Mouse (Mus musculus): ENCODE data around the gene Nop53.
A peak's percentile ranks its signal among the peaks of the same experiment; 100 is the strongest.
"Not testable (repeated sequence)": the region's sequence is repeated elsewhere in the genome, so short reads cannot be mapped to it uniquely, and the experiment has no call there.

Gene Nop53

DNA sequence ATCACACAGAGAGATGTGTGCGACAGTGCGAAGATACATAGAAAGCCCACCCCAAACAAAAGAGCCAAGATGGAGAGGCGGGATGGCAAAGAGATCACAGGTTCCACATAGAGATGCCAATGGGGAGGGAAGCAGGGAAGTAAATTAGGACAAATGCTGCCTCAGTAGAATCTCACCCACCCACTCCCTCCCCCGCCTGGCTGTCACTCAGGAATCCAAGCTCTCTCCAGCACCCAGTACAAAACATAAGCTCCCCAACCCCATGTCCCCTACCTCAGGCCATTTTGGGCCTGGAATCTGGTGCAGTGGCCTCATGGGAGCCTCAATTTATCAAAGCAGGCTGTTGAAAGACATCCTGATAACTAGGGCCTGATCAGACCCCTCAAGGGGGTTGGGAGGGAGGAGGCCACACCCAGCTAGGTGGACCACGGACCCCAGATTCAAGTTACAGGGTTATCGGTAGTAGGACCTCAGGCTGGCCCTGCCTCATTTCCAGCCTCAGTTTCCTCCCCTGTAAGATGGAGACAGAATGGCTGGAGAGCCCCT, 25.2 kb downstream of the Nop53 start:
- no peak for DNase-seq (ENCODE audit: low spot score in 2 of 2)

DNA sequence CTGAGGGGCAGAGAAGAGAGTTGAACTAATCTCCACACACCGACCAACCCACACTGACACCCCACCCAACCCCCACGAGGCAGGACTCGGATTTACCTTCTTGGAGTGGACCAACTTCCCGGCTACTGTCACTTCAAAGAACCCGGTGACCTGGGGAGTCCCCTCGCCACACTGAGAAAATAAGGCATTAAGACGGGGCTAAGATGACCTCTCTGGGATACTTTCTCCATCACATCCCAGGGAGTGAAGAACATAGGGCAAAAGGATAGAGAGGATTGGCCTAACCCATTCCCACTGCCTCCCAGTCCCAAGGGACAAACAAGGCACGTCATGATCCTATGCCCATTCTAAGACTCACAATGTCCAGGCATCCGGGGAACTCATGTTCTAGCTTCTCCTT, 25.9 kb downstream of the Nop53 start:
- DNase-seq (ENCODE audit: low spot score in 2 of 2), result no peak

DNA sequence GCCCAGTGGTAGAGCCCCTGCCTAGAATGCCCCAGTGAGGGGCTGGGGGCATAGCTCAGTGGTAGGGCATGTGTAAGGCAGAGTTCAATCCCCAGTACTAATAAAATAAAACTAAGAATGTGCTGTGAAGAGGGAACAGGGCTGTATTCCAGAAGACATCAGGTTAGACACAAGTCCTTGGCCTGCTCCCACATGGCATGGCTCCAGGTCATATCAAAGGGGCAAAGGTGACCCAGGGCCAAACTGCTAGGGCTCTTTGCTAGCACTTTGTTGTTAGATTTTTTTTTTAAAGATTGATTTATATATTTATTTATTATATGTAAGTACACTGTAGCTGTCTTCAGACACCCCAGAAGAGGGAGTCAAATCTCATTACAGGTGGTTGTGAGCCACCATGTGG, 27.5 kb downstream of the Nop53 start:
- no peak for DNase-seq (ENCODE audit: low spot score in 2 of 2)

DNA sequence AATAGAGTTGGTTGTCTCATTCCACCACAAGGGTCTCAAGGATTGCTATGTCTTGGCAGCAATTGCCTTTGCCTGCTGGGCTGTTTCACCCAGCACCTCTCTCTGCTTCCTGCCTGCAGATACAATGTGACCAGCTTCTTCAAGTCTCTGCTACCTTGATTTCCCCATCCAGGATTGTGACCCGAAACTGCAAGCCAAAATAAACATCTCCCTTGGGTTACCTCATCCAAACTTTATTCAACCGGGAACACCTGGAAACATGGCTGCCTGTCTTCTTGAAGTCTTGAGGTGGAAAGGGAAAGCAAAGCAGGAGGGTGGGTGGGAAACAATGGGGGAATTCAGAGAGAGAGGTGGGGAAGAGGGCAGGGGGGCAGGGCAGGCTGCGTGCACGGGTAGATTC, 28.9 kb downstream of the Nop53 start:
- DNase-seq (ENCODE audit: low spot score in 2 of 2), result no peak

DNA sequence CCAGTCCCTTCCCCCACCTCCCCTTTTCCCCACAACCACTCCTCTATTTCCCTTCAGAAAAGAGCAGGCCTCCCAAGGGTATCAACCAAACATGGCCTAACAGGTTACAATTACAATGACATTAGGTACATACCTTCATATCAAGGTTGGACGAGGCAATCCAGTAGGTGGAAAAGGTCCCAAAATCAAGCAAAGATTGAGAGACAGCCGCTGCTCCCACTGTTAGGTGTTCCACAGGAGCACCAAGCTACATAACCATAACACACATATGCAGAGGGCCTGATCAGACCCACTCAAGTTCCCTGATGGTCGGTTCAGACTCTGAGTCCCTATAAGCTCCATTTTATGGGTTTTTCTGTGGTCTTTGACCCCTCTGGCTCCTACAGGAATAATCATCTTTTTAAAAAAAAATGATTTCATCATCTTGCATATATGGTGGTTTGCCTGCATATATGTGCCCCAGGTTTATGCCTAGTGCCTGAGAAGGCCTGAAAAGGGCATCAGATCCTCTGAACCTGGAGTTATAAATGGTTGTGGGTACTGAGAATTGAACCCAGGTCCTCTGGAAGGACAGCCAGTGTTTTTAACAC, 29.6 kb downstream of the Nop53 start:
- no peak for DNase-seq (ENCODE audit: low spot score in 2 of 2)

DNA sequence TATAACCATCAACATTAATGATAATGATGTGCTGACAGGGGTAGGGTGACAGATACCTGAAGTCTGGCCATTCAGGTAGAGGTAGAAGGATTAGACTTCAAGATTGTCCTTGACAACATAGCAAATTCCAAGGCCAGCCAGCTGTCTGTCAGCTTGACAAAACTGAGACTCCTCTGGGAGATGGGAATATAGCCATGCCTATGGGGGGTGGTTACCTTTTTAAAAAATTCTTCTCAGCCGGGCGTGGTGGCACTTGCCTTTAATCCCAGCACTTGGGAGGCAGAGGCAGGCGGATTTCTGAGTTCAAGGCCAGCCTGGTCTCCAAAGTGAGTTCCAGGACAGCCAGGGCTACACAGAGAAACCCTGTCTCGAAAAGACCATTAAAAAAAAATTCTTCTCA, 30.2 kb downstream of the Nop53 start:
- not testable (repeated sequence) for DNase-seq (ENCODE audit: low spot score in 2 of 2)

DNA sequence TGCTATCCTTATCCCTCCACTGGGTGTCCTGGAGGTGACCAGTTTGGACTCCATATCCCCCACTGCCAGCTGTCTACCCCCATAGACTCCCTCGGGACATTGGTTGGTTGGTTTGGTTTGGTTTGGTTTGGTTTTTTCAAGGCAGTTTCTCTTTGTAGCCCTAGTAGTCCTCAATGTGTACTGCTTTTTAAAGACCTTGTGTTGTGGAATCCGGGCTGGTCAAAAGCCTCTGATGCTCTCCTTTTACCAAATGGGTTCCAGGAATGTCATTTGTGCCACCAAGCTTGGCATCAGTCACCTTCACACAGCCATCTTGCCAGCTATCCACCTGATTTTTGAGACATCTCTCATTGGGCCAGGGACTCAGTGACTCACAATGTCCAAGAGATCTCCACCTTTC, 31.1 kb downstream of the Nop53 start:
- DNase-seq (ENCODE audit: low spot score in 2 of 2), result no peak

DNA sequence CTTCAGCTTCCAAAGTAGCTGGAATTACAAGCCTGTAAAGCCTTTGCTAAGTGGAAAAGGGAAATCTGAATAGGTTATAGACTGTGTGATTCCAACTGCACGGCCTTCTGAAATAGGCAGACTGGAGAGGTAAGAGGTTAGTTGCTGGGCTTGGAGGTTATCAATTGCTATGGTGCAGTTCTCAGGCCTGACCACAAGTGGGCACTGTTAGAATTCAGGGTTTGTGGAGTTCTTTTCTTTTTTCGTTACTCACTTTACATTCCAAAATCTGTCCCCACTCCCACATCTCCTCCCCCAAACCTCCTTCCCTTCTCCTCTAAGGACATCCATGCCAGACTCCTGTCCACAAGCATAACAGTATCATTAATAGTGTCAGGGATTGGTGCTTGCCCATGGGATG, 31.6 kb downstream of the Nop53 start:
- no peak for DNase-seq (ENCODE audit: low spot score in 2 of 2)

DNA sequence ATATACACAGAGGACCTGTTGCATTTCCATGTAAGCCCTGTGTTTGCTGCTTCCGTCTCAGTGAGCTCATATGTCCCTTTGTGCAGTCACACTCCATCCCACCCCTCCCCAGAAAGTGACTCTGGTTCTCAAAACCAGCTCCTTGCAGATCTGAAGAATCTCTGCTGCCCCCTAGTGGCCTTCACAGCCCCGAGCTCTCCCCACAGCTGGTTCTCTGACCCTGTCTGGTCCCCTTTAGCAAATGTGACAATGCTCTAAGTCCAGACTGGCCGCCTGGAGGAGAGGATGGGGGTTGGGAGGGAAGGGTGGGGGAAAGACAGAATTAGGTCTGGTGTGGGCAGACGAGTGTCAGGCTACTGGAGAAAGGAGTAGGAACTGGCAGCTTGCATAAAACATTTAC, 33.7 kb downstream of the Nop53 start:
- DNase-seq (ENCODE audit: low spot score in 2 of 2), result peak in 1 of 2 experiments; percentile 63

DNA sequence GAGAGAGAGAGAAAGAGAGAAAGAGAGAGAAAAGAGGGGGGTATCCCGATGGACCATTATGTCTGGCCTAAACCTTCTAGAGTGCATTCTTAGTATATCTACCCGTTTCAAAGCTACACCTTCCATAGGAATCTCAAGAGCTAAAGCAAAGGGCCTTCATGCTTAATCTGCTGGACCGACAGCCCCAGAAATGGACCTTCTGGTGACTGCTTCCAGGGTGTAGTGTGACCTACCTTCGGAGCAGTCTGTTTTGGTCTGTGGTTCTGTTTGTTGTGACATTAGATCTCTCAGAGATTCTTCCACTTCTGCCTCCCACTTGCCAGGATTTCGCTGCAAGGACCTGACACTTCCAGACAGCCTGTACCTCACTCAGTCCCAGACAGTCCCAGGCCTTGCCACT, 35.4 kb downstream of the Nop53 start:
- no peak for DNase-seq (ENCODE audit: low spot score in 2 of 2)

DNA sequence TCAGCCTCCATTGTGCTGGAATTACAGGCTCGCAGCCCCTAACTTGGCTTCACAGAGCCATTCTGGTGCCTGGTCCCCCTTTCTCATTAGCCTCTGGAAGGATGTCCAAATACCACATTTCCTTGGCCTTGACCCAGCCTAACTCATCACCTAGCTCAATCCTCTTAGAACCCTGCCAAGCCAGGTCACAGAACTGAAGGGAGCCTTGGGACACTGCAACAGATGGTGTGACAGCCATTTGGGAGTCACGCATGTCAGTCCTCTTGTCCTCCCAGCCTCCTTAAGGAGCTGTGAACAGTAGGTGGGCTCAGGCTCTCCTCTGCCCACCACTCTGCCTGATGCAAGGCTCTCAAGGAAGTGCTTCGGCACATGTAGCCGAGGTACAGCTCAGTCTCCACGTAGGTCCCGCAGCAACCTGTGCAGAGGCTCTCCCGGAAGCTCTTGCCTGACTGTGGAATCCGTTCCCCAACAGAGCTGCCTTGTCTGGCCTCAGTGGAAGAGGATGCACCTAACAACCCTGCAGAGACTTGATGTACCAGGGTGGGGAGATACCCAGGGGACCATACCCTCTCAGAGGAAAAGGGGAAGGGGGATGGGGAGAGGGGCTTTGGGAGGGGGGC, 37.8 kb downstream of the Nop53 start:
- DNase-seq (ENCODE audit: low spot score in 2 of 2), result no peak

DNA sequence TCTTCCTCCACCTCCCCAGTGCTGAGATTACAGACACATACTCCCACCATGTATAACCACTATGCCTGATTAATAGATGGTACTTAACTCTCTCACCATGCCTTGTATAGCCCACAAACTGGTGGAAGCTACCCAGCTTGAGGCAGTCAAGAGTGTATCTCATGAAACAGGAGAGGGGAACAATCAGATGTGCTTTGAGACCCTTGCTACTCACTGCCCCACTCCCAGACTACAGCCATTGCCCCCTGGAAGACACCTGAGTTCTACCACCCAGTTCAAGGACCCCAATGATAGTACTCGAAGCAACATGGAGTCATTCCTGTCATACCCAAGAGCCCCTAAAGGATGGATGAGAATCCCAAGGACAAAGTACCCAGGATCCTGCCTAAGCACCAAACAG, 39.3 kb downstream of the Nop53 start:
- DNase-seq (ENCODE audit: low spot score in 2 of 2), result no peak

DNA sequence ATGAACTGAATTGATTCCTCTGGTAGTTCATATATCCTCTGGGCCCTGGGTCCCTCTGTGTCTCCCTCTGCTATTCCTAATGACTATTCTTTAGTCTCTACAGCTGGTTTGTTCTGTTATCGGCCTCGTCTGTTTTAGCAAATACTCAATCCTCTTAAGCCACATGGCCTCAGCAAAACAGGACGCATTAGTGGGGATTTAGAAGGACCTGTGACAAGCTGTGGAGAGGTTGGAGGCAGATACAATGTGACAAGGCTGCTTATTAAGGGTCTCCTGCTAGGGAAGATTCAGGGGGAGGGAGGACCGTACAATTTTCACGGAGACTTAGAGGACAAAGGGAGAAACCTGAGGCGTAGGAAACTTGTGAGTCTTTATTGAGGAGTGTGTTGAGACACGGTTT, 40.0 kb downstream of the Nop53 start:
- no peak for DNase-seq (ENCODE audit: low spot score in 2 of 2)

DNA sequence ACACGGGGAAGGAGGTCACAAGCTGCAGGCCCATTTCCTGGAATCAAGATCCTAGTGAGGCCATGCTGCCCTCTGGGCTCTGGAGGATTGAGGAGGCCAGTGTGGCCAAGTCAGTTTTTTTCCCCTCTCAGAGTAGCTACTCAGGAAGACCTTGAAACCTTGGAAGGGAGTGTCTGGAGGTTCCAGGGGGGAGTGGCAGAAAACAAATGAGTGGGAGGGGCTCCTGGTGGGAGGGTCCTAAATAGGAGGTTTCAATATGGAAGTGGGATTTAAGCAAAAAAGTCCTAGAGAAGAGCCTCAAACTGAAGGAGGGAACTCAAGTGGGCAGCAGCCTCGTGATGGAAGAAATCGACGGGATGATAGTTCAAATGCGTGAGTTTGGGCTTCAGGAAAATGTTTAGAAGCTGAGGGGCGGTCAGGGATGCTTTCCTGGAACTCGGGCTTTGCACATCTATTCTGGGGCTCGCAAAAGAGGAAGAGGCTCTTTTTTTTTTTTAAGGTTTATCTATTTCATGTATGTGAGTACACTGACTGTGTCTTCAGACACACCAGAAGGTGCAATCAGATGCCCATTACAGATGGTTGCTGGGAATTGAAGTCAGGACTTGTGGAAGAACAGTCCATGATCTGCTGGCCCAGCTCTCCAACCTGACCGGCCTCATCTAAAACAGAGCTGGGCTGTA, 44.4 kb downstream of the Nop53 start:
- DNase-seq (ENCODE audit: low spot score in 2 of 2), result no peak

DNA sequence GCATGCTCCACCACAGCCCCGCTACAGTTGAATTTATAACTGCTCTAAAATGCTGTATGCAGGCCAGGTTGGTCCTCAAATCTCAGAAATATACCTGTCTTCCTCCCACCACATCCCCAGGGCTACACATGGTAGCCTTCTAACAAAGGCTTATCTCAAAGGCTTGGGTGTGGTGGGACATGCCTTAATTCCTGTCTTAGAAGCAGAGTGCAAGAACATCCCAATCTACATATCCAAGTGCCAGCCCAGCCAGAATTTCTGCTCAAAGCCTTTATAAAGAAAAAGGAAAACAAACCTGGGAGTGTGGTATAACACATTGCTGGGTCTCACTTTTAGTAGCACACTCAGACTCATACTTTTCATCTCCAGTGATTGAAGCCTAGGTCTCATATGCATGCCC, 51.6 kb downstream of the Nop53 start:
- no peak for DNase-seq (ENCODE audit: low spot score in 2 of 2)

Data from frontal cortex, postnatal 14 days (tissue).